Mouse (Mus musculus) G1E (cell line): ENCODE results near the gene Grin2b. TPM values are rescaled to one million over a fixed set of nuclear protein-coding genes. Genes with fewer than 3 reads are reported as not detected.

Source experiments
- ATAC-seq: 2 replicates; pipeline ENCODE4 v1.8.0; 2016; ENCODE audit warnings: mild to moderate bottlenecking; ENCODE audit not compliant: insufficient number of reproducible peaks, poor library complexity, low FRiP score, severe bottlenecking; ENCODE audit errors: extremely low read depth
- DNase-seq: peaks from one replicate; pipeline ENCODE4 v3.0.0; 2012; ENCODE audit warnings: low spot score
- H3K27me3 ChIP-seq: 2 replicates; pipeline ENCODE4 v1.6.1; 2012; ENCODE audit warnings: mild to moderate bottlenecking, low read length, inconsistent platforms; ENCODE audit not compliant: insufficient read depth
- H3K36me3 ChIP-seq: replicated peaks from 2 replicates; pipeline ENCODE3; 2012; ENCODE audit warnings: mild to moderate bottlenecking, inconsistent platforms
- H3K4me1 ChIP-seq: 2 replicates; pipeline ENCODE4 v1.6.1; 2012; ENCODE audit warnings: low read depth, low read length, inconsistent platforms, mixed read lengths; ENCODE audit not compliant: insufficient read depth
- H3K4me3 ChIP-seq: 2 replicates; pipeline ENCODE4 v1.5.1; 2012; ENCODE audit warnings: low read depth, mild to moderate bottlenecking, inconsistent platforms, low read length, moderate library complexity, mixed read lengths
- H3K9me3 ChIP-seq: replicated peaks from 2 replicates; pipeline ENCODE4 v1.6.1; 2012; ENCODE audit warnings: inconsistent platforms
- CTCF ChIP-seq: IDR thresholded peaks from 2 replicates; pipeline ENCODE4 v1.5.1; 2012; ENCODE audit warnings: low read depth, low read length, inconsistent platforms, mixed read lengths
- GATA1 ChIP-seq: IDR thresholded peaks from 2 replicates; pipeline ENCODE4 v1.6.1; 2012; ENCODE audit warnings: borderline replicate concordance, low read length, inconsistent platforms, mixed read lengths
- GATA2 ChIP-seq: IDR thresholded peaks from 2 replicates; pipeline ENCODE4 v1.6.1; 2012; ENCODE audit warnings: low read depth, low read length, inconsistent platforms, borderline replicate concordance
- POLR2AphosphoS5 ChIP-seq: IDR thresholded peaks from 2 replicates; pipeline ENCODE4 v1.6.1; 2012; ENCODE audit warnings: low read depth, low read length, inconsistent platforms; ENCODE audit not compliant: insufficient replicate concordance
- TAL1 ChIP-seq: conservative IDR thresholded peaks from 2 replicates; pipeline ENCODE4 v1.6.1; 2012; ENCODE audit warnings: low read depth, low read length, inconsistent platforms, mixed read lengths
- polyA plus RNA-seq: library from polyadenylated mRNA; stranded (reverse); fragments of >175 nt; gene quantifications from 2 replicates; pipeline ENCODE4 v1.2.3, GENCODE M21; 2012
- total RNA-seq, 2 experiments: library from RNA; stranded (forward) in 1 of 2; stranded (reverse) in 1 of 2; fragments of 200-1000 nt in 1 of 2; fragments of >200 nt in 1 of 2; fragmentation: Nextera tagmentation in 1 of 2; gene quantifications; 2 replicates each; pipeline ENCODE4 v1.2.3; 2014 to 2017

Grin2b gene
- total and polyA plus RNA-seq, 3 experiments: 0.05 TPM; not detected in 2

GRCm38 (mm10) chr6:136018962-136019361 lies 154.3 kb downstream of the Grin2b start:
- no peak for TF ChIP-seq CTCF
- TF ChIP-seq POLR2AphosphoS5: no peak
- ATAC-seq (no peak), DNase-seq (no peak)
- Histone ChIP-seq H3K27me3 (no peaks in the 10 kb centered on the region), H3K9me3 (peaks cover 53% of the 10 kb centered on the region), H3K4me1 (no peaks in the 10 kb centered on the region), H3K4me3 (no peak overlapping the region), H3K36me3 (no peaks in the 10 kb centered on the region)

GRCm38 (mm10) chr6:136013556-136014380 lies 159.5 kb downstream of the Grin2b start:
- TF ChIP-seq TAL1 (no peak), GATA2 (no peak), GATA1 (no peak), POLR2AphosphoS5 (no peak), CTCF (no peak)
- Histone ChIP-seq H3K4me3 (no peak overlapping the region), H3K27me3 (no peaks in the 10 kb centered on the region), H3K9me3 (peaks cover 70% of the 10 kb centered on the region), H3K4me1 (no peaks in the 10 kb centered on the region), H3K36me3 (no peaks in the 10 kb centered on the region)
- ATAC-seq (no peak), DNase-seq (no peak)

GRCm38 (mm10) chr6:136011533-136011932 lies 161.8 kb downstream of the Grin2b start:
- DNase-seq: no peak
- Histone ChIP-seq H3K9me3 (peaks cover 67% of the 10 kb centered on the region), H3K27me3 (no peaks in the 10 kb centered on the region), H3K4me3 (no peak overlapping the region), H3K36me3 (no peaks in the 10 kb centered on the region), H3K4me1 (no peaks in the 10 kb centered on the region)
- TF ChIP-seq GATA2 (no peak), CTCF (no peak)
- no peak for ATAC-seq

GRCm38 (mm10) chr6:136011038-136011311 lies 162.3 kb downstream of the Grin2b start:
- no peaks in the 10 kb centered on the region for H3K27me3 ChIP-seq
- TF ChIP-seq GATA2 (no peak), TAL1 (no peak)
- peaks cover 63% of the 10 kb centered on the region for H3K9me3 ChIP-seq
- no peak for ATAC-seq
- H3K4me3 ChIP-seq: no peak overlapping the region
- no peaks in the 10 kb centered on the region for H3K36me3 ChIP-seq
- H3K4me1 ChIP-seq: no peaks in the 10 kb centered on the region
- no peak for DNase-seq

- TF ChIP-seq TAL1 (no peak), GATA1 (no peak), CTCF (no peak), POLR2AphosphoS5 (no peak), GATA2 (no peak)
- H3K36me3 ChIP-seq: no peaks in the 10 kb centered on the region
- ATAC-seq: no peak
Measured at GRCm38 (mm10) chr6:136010290-136011037, 162.8 kb downstream of the Grin2b start.

GRCm38 (mm10) chr6:136008120-136008519 lies 165.2 kb downstream of the Grin2b start:
- Histone ChIP-seq H3K9me3 (peaks cover 65% of the 10 kb centered on the region), H3K4me3 (no peak overlapping the region), H3K36me3 (no peaks in the 10 kb centered on the region), H3K4me1 (no peaks in the 10 kb centered on the region), H3K27me3 (no peaks in the 10 kb centered on the region)
- DNase-seq (no peak), ATAC-seq (no peak)
- TF ChIP-seq CTCF: no peak
- no peak for TF ChIP-seq GATA2
- no peak for TF ChIP-seq POLR2AphosphoS5
- TF ChIP-seq TAL1: no peak
- TF ChIP-seq GATA1: no peak

More at GRCm38 (mm10) chr6:136010290-136011037, 162.8 kb downstream of the Grin2b start:
- H3K4me3 ChIP-seq: no peak overlapping the region
- H3K27me3 ChIP-seq: no peaks in the 10 kb centered on the region
- peaks cover 66% of the 10 kb centered on the region for H3K9me3 ChIP-seq
- DNase-seq: no peak
- no peaks in the 10 kb centered on the region for H3K4me1 ChIP-seq
